Mouse (Mus musculus) myocyte (in vitro differentiated cells): ENCODE results near the gene Bbs9. TPM values are rescaled to one million over a fixed set of nuclear protein-coding genes. Genes with fewer than 3 reads are reported as not detected.

ENCODE experiments used
- H3K27me3 ChIP-seq: one replicate; pipeline ENCODE4 v1.6.1; 2011; ENCODE audit not compliant: control insufficient read depth, insufficient read depth, insufficient read length
- H3K36me3 ChIP-seq: one replicate; pipeline ENCODE4 v1.6.1; 2011; ENCODE audit not compliant: control insufficient read depth, insufficient read depth
- H3K4me2 ChIP-seq: one replicate; pipeline ENCODE4 v1.6.1; 2011; ENCODE audit warnings: low read depth, control low read depth
- H3K4me3 ChIP-seq: one replicate; pipeline ENCODE4 v1.5.1; 2011; ENCODE audit warnings: mild to moderate bottlenecking, control low read depth, moderate library complexity
- H3K79me2 ChIP-seq: one replicate; pipeline ENCODE4 v1.6.1; 2011; ENCODE audit not compliant: control insufficient read depth, insufficient read depth
- H3ac ChIP-seq: one replicate; pipeline ENCODE4 v1.6.1; 2011; ENCODE audit not compliant: control insufficient read depth, insufficient read length
- CEBPB ChIP-seq: IDR thresholded peaks from 2 replicates; pipeline ENCODE4 v1.6.1; 2011; ENCODE audit warnings: mild to moderate bottlenecking, moderate library complexity; ENCODE audit not compliant: poor library complexity, insufficient read depth, severe bottlenecking
- E2F4 ChIP-seq: IDR thresholded peaks from one replicate; pipeline ENCODE4 v1.6.1; 2011; ENCODE audit warnings: mild to moderate bottlenecking, control low read depth, moderate library complexity; ENCODE audit not compliant: insufficient read depth
- MAX ChIP-seq: IDR thresholded peaks from one replicate; pipeline ENCODE4 v1.6.1; 2011; ENCODE audit warnings: low read depth, mild to moderate bottlenecking, control low read depth
- MYOD1 ChIP-seq, 3 experiments: IDR thresholded peaks; one replicate each; pipeline ENCODE4 v1.6.1; 2011; ENCODE audit warnings: control low read depth in 2 of 3, low read depth in 2 of 3, mild to moderate bottlenecking in 2 of 3, moderate library complexity in 1 of 3; ENCODE audit not compliant: insufficient read length in 2 of 3, control insufficient read depth in 1 of 3
- MYOG ChIP-seq, 3 experiments: IDR thresholded peaks; one replicate each; pipeline ENCODE4 v1.6.1; 2011; ENCODE audit warnings: control low read depth in 2 of 3, low read depth in 2 of 3, mild to moderate bottlenecking in 2 of 3; ENCODE audit not compliant: insufficient read length in 2 of 3, control insufficient read depth in 1 of 3, insufficient read depth in 1 of 3
- POLR2A ChIP-seq: IDR thresholded peaks from one replicate; pipeline ENCODE4 v1.6.1; 2011; ENCODE audit warnings: low read depth, mild to moderate bottlenecking, control low read depth, moderate library complexity; ENCODE audit not compliant: insufficient read length
- POLR2AphosphoS2 ChIP-seq: IDR thresholded peaks from one replicate; pipeline ENCODE4 v1.6.1; 2011; ENCODE audit warnings: low read depth, control low read depth; ENCODE audit not compliant: insufficient read length
- REST ChIP-seq: IDR thresholded peaks from one replicate; pipeline ENCODE4 v1.6.1; 2011; ENCODE audit warnings: mild to moderate bottlenecking, control low read depth, moderate library complexity; ENCODE audit not compliant: insufficient read depth, insufficient read length
- SRF ChIP-seq: IDR thresholded peaks from one replicate; pipeline ENCODE4 v1.6.1; 2011; ENCODE audit warnings: low read depth; ENCODE audit not compliant: control insufficient read depth, insufficient read length
- TCF12 ChIP-seq: IDR thresholded peaks from one replicate; pipeline ENCODE4 v1.6.1; 2011; ENCODE audit warnings: mild to moderate bottlenecking, control low read depth; ENCODE audit not compliant: poor library complexity, insufficient read depth, severe bottlenecking
- TCF3 ChIP-seq: IDR thresholded peaks from one replicate; pipeline ENCODE4 v1.6.1; 2011; ENCODE audit warnings: low read depth, control low read depth; ENCODE audit not compliant: insufficient read length
- USF1 ChIP-seq: IDR thresholded peaks from one replicate; pipeline ENCODE4 v1.6.1; 2011; ENCODE audit warnings: low read depth, mild to moderate bottlenecking, control low read depth, moderate library complexity
- polyA plus RNA-seq: library from polyadenylated mRNA; unstranded; fragments of >200 nt; fragmentation: generic; extraction: Trizol; gene quantifications from one replicate; pipeline ENCODE4 v1.2.1, GENCODE M21; 2012; ENCODE audit warnings: missing spikeins

Gene Bbs9
- polyA plus RNA-seq, 1 experiment, result 3.6 TPM

DNA sequence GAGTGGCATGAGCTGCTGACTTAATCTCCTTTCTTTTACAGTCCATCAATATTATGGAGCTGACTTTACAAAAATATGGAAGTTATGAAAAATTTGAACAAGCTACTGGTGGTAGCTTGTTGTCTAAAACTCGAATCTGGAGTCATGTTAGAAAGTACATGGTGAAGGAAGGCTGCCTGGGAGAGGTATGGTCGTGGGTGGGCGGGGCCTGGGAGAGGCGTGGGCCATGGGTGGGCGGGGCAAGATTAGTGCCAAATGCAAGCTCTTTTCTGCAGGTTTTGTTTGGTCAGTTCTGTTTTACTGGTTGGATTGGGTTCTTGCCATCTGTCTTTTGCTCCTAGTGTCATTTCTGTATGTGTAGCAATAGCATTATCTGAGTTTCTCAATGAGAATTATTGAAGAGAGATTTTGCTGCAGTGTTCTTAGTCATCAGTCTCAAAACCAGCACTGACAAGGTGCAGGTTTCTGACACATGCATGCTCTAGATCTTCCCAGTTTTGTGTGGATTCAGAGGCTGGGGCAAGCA is 45.1 kb upstream of the Bbs9 start:
- Histone ChIP-seq H3K36me3 (no peaks in the 10 kb centered on the region), H3K79me2 (no peaks in the 10 kb centered on the region), H3K27me3 (no peaks in the 10 kb centered on the region), H3K4me2 (no peak overlapping the region), H3ac (no peak overlapping the region), H3K4me3 (no peak overlapping the region)
- TF ChIP-seq E2F4 (no peak), MYOD1 (IDR thresholded peaks at IDR 0.05; ENCODE audit: control insufficient read depth in 1 of 3, insufficient read length in 2 of 3, low read depth in 2 of 3) (no peak), TCF3 (no peak), MAX (no peak), SRF (no peak), CEBPB (no peak), POLR2AphosphoS2 (no peak), MYOG (IDR thresholded peaks at IDR 0.05; ENCODE audit: control insufficient read depth in 1 of 3, insufficient read depth in 1 of 3, insufficient read length in 2 of 3, low read depth in 2 of 3) (no peak), POLR2A (no peak), USF1 (no peak), REST (no peak), TCF12 (no peak)

DNA sequence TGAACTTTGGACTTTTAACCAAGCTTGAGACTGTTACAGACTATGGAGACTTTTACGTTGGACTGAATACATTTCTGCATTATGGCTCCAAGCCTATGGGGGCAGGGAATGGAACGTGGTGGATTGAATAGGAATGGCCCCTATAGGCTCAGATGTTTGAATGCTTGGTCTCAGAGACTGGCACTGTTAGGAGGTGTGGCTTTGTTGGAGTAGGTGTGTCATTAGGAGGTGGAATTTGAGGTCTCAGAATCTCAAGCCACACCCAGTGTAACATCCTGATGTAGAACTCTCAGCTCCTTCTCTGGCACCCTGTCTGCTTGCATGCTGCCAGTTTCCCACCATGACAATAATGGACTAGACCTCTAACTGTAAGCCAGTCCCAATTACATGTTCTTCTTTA is 42.3 kb upstream of the Bbs9 start:
- no peak overlapping the region for H3K4me3 ChIP-seq
- H3ac ChIP-seq, result no peak overlapping the region
- H3K4me2 ChIP-seq, result no peak overlapping the region
- no peaks in the 10 kb centered on the region for H3K36me3 ChIP-seq
- H3K79me2 ChIP-seq, result no peaks in the 10 kb centered on the region
- H3K27me3 ChIP-seq, result no peaks in the 10 kb centered on the region
- TF ChIP-seq SRF (no peak), CEBPB (no peak), MAX (no peak), USF1 (no peak), POLR2AphosphoS2 (no peak), E2F4 (no peak), TCF3 (no peak), REST (no peak)

DNA sequence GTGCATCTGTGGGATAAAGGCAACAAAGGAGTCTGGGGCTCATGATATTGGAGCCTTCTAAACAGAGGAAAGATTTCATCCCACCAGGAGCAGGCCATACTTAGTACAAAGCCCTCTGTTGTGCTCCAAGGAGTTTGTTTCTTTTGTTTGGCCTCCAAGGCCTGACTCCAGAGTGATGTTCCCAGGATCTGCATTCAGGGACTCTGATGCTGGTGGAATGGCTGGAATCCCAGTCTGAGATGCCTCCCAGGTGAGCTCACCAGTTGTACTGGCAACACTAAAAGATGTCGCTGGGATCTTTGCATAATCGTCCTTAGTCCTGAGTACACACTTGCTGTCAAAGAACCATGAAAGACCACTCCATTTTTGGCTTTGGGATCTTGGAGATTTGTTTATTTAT is 41.4 kb upstream of the Bbs9 start:
- Histone ChIP-seq H3ac (no peak overlapping the region), H3K79me2 (no peaks in the 10 kb centered on the region), H3K4me2 (no peak overlapping the region), H3K36me3 (no peaks in the 10 kb centered on the region), H3K4me3 (no peak overlapping the region), H3K27me3 (no peaks in the 10 kb centered on the region)
- TF ChIP-seq CEBPB (no peak), E2F4 (no peak), POLR2A (no peak), MAX (no peak), TCF12 (no peak), MYOD1 (IDR thresholded peaks at IDR 0.05; ENCODE audit: control insufficient read depth in 1 of 3, insufficient read length in 2 of 3, low read depth in 2 of 3) (no peak), MYOG (IDR thresholded peaks at IDR 0.05; ENCODE audit: control insufficient read depth in 1 of 3, insufficient read depth in 1 of 3, insufficient read length in 2 of 3, low read depth in 2 of 3) (no peak), POLR2AphosphoS2 (no peak), REST (no peak), TCF3 (no peak), SRF (no peak)

DNA sequence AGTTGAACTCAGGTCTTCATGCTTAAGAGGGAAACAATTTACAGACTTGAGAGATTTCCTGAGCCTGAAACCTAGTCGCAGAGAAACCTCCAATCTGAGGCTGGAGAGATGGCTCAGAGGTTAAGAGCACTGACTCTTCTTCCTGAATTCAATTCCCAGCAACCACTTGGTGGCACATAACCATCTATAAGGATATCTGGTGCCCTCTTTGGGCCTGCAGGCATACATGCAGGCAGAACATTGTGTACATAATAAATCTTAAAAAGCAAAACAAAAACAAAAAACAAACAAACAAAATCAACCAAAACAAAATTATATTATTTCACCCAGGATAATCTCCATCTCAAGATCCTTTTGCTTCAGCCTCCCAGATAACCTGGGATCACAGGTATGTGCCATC is 36.7 kb upstream of the Bbs9 start:
- Histone ChIP-seq H3ac (no peak overlapping the region), H3K79me2 (no peaks in the 10 kb centered on the region), H3K36me3 (no peaks in the 10 kb centered on the region), H3K4me2 (no peak overlapping the region), H3K4me3 (no peak overlapping the region), H3K27me3 (no peaks in the 10 kb centered on the region)
- no peak for TF ChIP-seq TCF3
- no peak for TF ChIP-seq SRF
- TF ChIP-seq MAX, result no peak
- no peak for TF ChIP-seq TCF12
- no peak for TF ChIP-seq MYOD1 (IDR thresholded peaks at IDR 0.05; ENCODE audit: control insufficient read depth in 1 of 3, insufficient read length in 2 of 3, low read depth in 2 of 3)
- no peak for TF ChIP-seq CEBPB
- TF ChIP-seq POLR2AphosphoS2, result no peak
- TF ChIP-seq MYOG (IDR thresholded peaks at IDR 0.05; ENCODE audit: control insufficient read depth in 1 of 3, insufficient read depth in 1 of 3, insufficient read length in 2 of 3, low read depth in 2 of 3), result no peak

DNA sequence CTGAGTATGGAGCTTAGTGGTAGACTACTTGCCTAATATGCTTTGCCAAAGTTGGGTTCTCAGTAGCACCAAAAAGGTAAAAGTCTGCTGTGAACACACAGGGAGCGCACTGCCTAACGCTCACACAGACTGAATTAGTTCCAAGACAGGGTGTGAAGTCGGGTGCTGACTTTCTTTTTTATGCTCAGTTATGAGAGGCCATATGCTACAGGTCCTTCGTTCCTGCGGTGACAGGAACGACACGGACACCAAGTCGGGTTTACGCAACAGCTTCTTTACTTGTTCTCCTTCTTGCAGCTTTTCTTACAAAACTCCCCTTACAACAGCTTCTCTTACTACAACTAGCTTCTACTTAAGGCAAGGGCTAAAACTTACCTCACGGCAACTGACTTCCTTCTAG is 32.4 kb upstream of the Bbs9 start:
- H3ac ChIP-seq, result no peak overlapping the region
- no peaks in the 10 kb centered on the region for H3K27me3 ChIP-seq
- H3K36me3 ChIP-seq, result peaks cover 5% of the 10 kb centered on the region
- no peak overlapping the region for H3K4me2 ChIP-seq
- no peak overlapping the region for H3K4me3 ChIP-seq
- H3K79me2 ChIP-seq, result no peaks in the 10 kb centered on the region
- TF ChIP-seq MYOG (IDR thresholded peaks at IDR 0.05; ENCODE audit: control insufficient read depth in 1 of 3, insufficient read depth in 1 of 3, insufficient read length in 2 of 3, low read depth in 2 of 3), result no peak
- no peak for TF ChIP-seq SRF
- TF ChIP-seq MAX, result no peak
- no peak for TF ChIP-seq USF1
- no peak for TF ChIP-seq TCF3
- no peak for TF ChIP-seq E2F4
- no peak for TF ChIP-seq MYOD1 (IDR thresholded peaks at IDR 0.05; ENCODE audit: control insufficient read depth in 1 of 3, insufficient read length in 2 of 3, low read depth in 2 of 3)
- no peak for TF ChIP-seq CEBPB
- TF ChIP-seq POLR2AphosphoS2, result no peak
- no peak for TF ChIP-seq POLR2A
- TF ChIP-seq REST, result no peak
- no peak for TF ChIP-seq TCF12
